Mouse (Mus musculus): ENCODE results near the gene Fsd2. TPM values are rescaled to one million over a fixed set of nuclear protein-coding genes. Genes with fewer than 3 reads are reported as not detected.

The Fsd2 gene
- polyA plus RNA-seq, 1 experiment from 2014 or later, result 0.73 TPM

DNA sequence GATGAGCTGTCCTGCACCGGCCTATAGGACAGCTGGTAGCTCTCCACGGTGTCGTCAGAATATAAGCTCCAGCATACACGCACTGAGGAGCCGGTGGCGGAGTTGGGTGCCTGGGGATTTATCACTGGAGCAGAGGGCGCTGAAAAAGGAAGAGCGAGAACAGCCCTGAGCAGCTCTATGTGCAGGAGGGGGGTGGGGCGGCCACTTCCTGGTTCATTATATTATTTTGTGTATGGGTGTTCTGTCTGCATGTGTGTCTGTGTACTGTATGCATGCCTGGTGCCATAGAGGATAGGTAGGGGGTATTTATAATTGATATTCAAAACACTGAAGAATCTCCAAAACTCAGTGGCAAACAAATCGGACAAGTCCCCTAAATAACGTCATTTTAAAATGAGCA, 17.9 kb downstream of the Fsd2 start:
- no peak for DNase-seq (ENCODE audit: low spot score)

- no peak for DNase-seq (ENCODE audit: low spot score)
Measured at GRCm38 (mm10) chr7:81542934-81543333, 23.8 kb downstream of the Fsd2 start.

- DNase-seq (ENCODE audit: low spot score), result no peak
Measured at GRCm38 (mm10) chr7:81541924-81542524, 24.7 kb downstream of the Fsd2 start.

DNA sequence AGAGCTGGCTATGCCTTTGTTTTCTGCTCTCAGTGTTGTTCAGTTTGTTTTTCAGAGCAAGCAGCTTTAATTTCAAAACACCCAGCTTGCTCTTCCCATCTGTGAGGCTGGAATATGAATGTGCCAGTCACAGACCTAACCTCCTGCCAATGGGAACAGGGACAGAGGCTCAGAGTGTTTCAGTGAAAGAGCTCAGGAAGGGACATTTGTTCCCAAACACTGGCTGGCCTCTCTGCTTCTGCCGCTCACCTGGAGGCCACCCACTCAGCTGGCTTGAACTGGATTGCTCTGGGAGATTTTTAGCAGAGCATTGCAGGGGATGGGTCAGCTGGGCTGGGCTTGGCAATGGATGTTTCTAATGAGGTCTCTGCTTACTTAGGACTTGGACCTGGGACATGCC, 25.7 kb downstream of the Fsd2 start:
- DNase-seq (ENCODE audit: low spot score), result no peak

GRCm38 (mm10) chr7:81539565-81539964, 27.2 kb downstream of the Fsd2 start:
- no peak for DNase-seq (ENCODE audit: low spot score)

GRCm38 (mm10) chr7:81538070-81538675, 28.6 kb downstream of the Fsd2 start:
- DNase-seq (ENCODE audit: low spot score), result peak; percentile 47

GRCm38 (mm10) chr7:81536478-81536877, 30.3 kb downstream of the Fsd2 start:
- DNase-seq (ENCODE audit: low spot score), result no peak

DNA sequence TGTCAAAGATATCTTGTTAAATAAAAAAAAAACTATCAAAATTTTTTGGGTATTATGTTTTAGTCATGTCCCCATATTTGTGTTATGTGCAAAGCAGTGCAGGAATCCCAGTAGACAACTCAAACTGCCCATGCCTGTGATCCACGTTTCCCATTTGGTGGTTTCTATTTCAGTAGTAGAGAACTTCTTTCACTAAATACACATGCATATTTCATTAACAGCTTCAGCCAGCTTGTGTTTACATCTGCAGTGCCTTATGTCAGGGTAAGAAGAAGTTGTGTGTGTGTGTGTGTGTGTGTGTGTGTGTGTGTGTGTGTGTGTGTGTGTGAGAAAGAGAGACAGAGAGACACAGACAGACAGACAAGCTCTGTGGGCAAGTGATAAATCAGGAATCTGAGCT, 35.3 kb downstream of the Fsd2 start:
- no peak for DNase-seq (ENCODE audit: low spot score)

- no peak for DNase-seq (ENCODE audit: low spot score)
Measured at GRCm38 (mm10) chr7:81528918-81529317, 37.8 kb downstream of the Fsd2 start.

DNA sequence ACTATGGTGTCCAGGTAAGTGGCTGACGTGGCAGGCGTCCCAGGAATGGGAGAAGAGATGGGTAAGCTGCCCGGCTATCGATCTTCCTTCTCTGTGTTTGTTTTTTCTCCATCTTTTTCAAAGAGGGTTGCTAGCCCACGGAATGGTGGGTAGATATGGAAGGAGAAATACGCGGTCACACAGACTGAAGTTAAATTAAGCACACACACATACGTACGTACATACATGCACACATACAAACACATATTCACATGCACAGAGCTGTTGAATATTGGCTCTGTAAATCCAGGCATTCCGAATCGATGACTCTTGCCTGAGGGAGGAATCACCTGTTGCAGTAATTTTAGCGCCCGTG, 43.1 kb downstream of the Fsd2 start:
- DNase-seq (ENCODE audit: low spot score), result no peak

GRCm38 (mm10) chr7:81523008-81523662, 43.6 kb downstream of the Fsd2 start:
- DNase-seq (ENCODE audit: low spot score), result peak; percentile 97

- peak; percentile 29 for DNase-seq (ENCODE audit: low spot score)
Measured at GRCm38 (mm10) chr7:81516154-81517030, 50.4 kb downstream of the Fsd2 start.

GRCm38 (mm10) chr7:81514906-81515590, 51.7 kb downstream of the Fsd2 start:
- peak; percentile 58 for DNase-seq (ENCODE audit: low spot score)

DNA sequence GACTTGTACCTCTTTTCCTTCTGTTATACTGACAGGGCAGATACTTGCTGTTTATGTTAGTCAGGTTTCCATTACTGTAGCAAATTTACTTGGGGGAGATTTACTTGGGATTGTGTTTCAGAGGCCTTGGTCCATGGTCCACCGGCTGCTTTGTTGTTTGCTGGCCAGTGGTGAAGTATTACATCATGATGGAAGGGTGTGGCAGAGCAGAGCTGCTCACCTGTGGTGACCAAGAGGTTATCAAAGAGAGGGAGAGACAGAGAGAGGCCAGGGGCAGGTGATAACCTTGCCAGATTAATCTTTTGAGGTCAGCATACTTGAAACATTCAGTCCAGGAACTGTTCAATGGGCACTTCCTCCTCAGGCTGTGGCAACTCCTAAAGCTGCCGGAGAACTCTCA, 65.7 kb downstream of the Fsd2 start:
- no peak for DNase-seq (ENCODE audit: low spot score)

DNA sequence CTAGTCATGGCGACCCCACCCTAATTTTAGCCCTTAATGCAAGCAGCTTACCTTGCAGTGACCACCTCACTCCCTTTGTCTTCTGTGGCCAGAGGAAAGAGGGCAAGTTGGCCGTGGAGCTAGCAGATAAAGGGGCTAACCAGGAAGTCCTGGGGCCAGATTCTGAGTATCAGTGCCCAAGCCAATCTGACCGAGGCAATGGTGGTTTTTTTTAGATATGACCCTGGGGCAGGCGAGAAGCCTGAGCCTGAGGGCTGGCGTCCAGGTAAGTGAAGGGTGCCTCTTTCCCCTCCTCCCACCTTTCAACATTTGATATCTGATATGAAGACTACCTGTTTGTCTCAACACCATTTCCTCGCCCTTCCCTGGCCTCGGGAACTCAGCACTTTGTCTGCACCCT, 68.6 kb downstream of the Fsd2 start, which contains the start of gene BC048679:
TSS of gene BC048679 (minus strand) at position 101 of the 400 bp plus-strand sequence.
- no peak for DNase-seq (ENCODE audit: low spot score)

- DNase-seq (ENCODE audit: low spot score), result no peak
Measured at GRCm38 (mm10) chr7:81497171-81497570, 69.6 kb downstream of the Fsd2 start.

DNA sequence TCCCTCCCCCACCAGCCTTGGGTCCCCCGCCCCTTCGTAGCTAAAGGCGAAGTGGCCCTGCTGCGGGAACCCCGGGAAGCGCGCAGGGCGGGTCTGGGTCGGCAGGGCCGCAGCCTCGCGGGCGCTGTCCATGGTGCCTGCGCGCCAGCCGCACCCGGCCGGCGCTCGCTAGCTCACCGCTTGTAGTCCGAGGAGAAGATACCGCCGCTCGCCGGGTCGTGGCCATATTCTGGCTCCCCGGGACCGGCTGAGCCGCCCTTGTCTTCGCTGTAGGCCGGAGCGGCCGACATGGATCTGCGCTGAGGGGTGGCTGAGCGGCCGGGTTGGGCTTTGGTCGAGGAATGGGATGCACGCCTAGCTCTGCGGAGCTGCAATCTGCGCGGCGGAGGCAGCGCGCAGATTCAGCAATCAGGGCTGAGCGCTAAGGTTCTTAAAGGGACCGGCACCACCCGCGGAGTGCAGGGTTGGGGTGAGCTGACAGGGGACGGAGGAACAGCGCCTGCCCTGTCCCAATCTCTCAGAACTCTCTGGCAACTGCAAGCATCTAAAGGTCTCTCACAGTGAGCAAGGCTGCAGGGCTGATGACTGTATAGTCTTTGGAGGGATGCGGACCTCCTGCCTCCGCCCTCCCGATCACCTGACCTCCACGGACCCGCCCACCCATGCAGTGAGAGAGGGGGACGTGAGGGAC, 73.3 kb downstream of the Fsd2 start, which contains the start of gene Ap3b2:
TSS of gene Ap3b2 (minus strand) at position 595 of the 691 bp plus-strand sequence.
- peak; percentile 46 for DNase-seq (ENCODE audit: low spot score)

- DNase-seq (ENCODE audit: low spot score), result no peak
Measured at GRCm38 (mm10) chr7:81492628-81493027, 74.1 kb downstream of the Fsd2 start.

DNA sequence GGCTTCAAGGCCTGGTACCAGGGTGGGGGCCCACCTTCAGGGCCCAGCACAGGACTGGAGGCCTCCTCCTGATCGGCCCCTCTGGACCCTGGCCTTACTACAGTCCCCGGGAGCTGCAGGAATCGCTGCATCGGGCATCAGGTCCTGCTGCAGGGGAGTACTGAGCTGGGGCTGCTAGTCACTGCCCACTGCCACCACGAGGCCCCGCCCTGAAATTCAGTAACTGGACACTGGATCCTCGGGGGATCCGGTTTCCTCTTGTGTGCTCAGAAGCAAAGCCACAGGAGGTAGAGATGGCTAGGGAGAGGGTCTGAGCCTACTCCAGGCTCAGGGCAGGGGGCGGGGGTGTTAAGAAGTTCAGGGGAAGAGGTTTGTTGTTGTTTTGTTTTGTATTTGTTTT, 77.1 kb downstream of the Fsd2 start:
- no peak for DNase-seq (ENCODE audit: low spot score)
